Mouse (Mus musculus): Measurements from ENCODE around the gene 1700018B08Rik. TPM values are rescaled to one million over a fixed set of nuclear protein-coding genes. Genes with fewer than 3 reads are reported as not detected.

The 1700018B08Rik gene
- polyA plus RNA-seq, 1 experiment from 2014 or later, result not detected

DNA sequence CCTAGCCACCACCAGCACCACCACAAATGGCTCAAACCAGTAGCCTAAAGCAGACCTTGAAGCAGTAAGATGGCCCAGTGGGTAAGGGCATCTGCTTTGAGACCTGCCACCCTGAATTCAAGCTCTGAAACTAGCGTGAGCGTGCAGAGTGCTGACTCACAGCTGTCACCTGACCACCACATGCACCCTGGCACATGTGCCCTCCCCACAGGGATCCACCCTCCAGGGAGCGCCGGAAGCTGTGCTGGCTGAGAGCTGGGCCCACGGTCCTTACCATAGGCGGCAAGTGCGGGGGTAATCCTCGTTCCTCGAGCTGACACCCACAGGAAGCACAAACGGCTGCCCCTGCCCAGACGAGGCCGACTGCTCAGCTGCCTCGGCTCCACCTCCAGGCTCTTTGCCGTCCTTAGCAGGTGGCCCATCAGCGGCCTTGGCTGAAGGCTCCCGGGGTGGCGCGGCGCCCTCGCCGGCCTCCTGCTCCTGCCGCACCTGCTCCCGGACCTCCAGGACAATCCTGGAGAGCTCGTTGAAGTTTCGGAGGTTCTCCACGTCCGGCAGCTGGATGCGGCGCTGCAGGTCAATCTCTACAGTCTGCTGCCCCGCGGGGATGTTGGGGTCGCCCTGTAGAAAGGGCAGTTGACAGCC, 9.8 kb upstream of the 1700018B08Rik start:
- H3K27ac ChIP-seq (ENCODE audit: low read depth, low read length), result no peak overlapping the region
- no peaks in the 10 kb centered on the region for H3K27me3 ChIP-seq (ENCODE audit: control insufficient read depth, insufficient read depth, low read length)
- H3K36me3 ChIP-seq (ENCODE audit: control insufficient read depth, insufficient read depth, low read length), result peaks cover 28% of the 10 kb centered on the region
- WGBS, result 95% methylated on average over 32 of the region's 32 CpGs
- no peak for ATAC-seq (ENCODE audit: low read depth)
- no peaks in the 10 kb centered on the region for H3K4me1 ChIP-seq (ENCODE audit: control insufficient read depth, insufficient read depth, low read length)
- H3K9me3 ChIP-seq (ENCODE audit: control insufficient read depth, low read length), result no peaks in the 10 kb centered on the region
- H3K9ac ChIP-seq (replicated peaks; ENCODE audit: low read depth, low read length), result no peak overlapping the region
- no peak overlapping the region for H3K4me3 ChIP-seq (ENCODE audit: low read depth, low read length)
- no peak overlapping the region for H3K4me2 ChIP-seq (ENCODE audit: low read depth, low read length)

DNA sequence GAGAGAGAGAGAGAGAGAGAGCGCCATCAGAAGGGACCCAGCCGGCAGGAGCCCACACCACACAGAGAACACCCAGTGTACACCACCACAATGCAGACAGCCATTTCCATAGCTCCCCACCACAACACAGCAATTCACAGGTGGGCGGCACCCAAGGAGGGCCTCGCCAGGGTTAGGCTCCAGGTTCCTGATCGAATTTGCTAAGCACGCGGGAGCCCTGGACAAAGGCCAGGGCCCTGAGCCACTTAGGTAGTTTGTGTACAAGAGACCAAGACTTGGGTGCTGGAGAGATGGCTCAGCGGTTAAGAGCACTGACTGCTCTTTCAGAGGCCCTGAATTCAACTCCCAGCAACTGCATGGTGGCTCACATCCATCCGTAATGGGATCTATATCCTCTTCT, 8.4 kb upstream of the 1700018B08Rik start:
- Histone ChIP-seq H3K9me3 (ENCODE audit: control insufficient read depth, low read length) (no peaks in the 10 kb centered on the region), H3K9ac (replicated peaks; ENCODE audit: low read depth, low read length) (no peak overlapping the region), H3K4me3 (ENCODE audit: low read depth, low read length) (no peak overlapping the region), H3K27ac (ENCODE audit: low read depth, low read length) (no peak overlapping the region), H3K36me3 (ENCODE audit: control insufficient read depth, insufficient read depth, low read length) (peaks cover 23% of the 10 kb centered on the region), H3K27me3 (ENCODE audit: control insufficient read depth, insufficient read depth, low read length) (no peaks in the 10 kb centered on the region), H3K4me1 (ENCODE audit: control insufficient read depth, insufficient read depth, low read length) (no peaks in the 10 kb centered on the region), H3K4me2 (ENCODE audit: low read depth, low read length) (no peak overlapping the region)
- no peak for ATAC-seq (ENCODE audit: low read depth)
- 89% methylated on average over 7 of the region's 9 CpGs for WGBS

DNA sequence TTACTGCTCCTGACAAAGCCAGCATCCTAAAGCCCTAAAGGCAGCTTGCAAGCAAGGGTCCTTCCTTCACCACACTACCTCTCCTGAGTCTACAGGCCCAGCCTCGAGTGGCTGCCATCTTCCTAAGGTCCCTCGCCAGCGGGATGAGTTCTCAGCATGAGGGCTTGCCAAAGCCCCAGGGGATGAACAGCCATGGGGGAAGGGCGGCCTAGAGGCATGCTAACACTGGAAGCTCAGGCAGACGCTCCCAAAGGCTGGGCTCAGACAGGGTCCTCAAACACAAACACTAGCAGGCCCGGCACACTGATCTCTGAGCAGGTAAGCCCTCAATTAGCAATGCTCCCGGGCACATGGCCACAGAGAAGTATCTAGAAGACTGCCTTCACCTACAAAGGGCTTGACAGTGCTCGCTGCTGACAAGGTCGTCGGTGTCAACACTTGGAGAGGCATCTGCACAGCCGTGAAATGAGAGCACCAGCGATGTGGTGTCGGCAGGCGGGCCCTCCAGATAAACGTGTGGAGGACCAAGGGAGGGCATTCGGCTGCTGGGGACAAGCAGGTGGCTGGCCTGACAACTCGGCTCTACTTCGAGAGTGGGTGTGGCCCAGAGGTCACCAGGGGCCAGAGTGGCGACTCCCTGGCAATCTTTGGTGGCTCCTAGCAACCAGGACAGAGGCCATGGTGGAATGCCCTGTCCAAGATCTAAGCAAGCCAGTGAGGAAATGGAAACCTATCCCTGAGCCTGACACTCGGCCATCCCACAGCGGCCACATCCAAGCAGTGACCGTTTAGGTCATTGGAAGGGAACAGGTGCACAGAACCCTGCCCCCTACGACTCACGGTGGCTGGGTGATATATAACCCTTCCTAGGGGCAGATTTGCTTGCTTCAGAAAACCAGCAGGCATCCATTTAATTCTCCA, 7.2 kb upstream of the 1700018B08Rik start:
- H3K9ac ChIP-seq (replicated peaks; ENCODE audit: low read depth, low read length), result no peak overlapping the region
- WGBS, result 67% methylated on average over 24 of the region's 24 CpGs
- H3K36me3 ChIP-seq (ENCODE audit: control insufficient read depth, insufficient read depth, low read length), result peaks cover 23% of the 10 kb centered on the region
- H3K9me3 ChIP-seq (ENCODE audit: control insufficient read depth, low read length), result no peaks in the 10 kb centered on the region
- H3K27ac ChIP-seq (ENCODE audit: low read depth, low read length), result no peak overlapping the region
- H3K4me1 ChIP-seq (ENCODE audit: control insufficient read depth, insufficient read depth, low read length), result no peaks in the 10 kb centered on the region
- H3K27me3 ChIP-seq (ENCODE audit: control insufficient read depth, insufficient read depth, low read length), result no peaks in the 10 kb centered on the region
- ATAC-seq (ENCODE audit: low read depth), result no peak
- no peak overlapping the region for H3K4me2 ChIP-seq (ENCODE audit: low read depth, low read length)
- no peak overlapping the region for H3K4me3 ChIP-seq (ENCODE audit: low read depth, low read length)

DNA sequence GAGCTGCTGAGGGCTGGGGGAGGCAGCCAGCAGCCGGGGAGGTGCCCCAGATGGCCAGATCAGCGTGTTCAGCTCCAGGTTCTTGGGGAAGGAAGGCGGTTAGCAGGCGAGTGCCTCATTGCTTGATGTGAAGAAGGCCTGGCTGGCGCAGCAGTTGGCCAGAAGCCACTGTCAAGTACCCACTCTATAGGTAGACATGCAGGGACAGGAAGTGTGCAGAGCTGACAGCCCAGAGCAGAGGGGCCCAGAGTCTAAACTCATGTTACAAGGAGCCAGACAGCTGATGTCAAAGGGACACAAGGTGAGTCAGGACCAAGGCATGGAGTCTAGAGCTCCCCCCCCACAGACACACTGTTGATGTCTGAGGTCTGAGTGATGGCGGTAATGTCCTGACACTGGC, 5.9 kb upstream of the 1700018B08Rik start:
- no peaks in the 10 kb centered on the region for H3K9me3 ChIP-seq (ENCODE audit: control insufficient read depth, low read length)
- H3K4me2 ChIP-seq (ENCODE audit: low read depth, low read length), result no peak overlapping the region
- ATAC-seq (ENCODE audit: low read depth), result no peak
- H3K27me3 ChIP-seq (ENCODE audit: control insufficient read depth, insufficient read depth, low read length), result no peaks in the 10 kb centered on the region
- 89% methylated on average over 6 of the region's 6 CpGs for WGBS
- H3K27ac ChIP-seq (ENCODE audit: low read depth, low read length), result no peak overlapping the region
- no peak overlapping the region for H3K9ac ChIP-seq (replicated peaks; ENCODE audit: low read depth, low read length)
- H3K4me3 ChIP-seq (ENCODE audit: low read depth, low read length), result no peak overlapping the region
- no peaks in the 10 kb centered on the region for H3K4me1 ChIP-seq (ENCODE audit: control insufficient read depth, insufficient read depth, low read length)
- peaks cover 23% of the 10 kb centered on the region for H3K36me3 ChIP-seq (ENCODE audit: control insufficient read depth, insufficient read depth, low read length)

DNA sequence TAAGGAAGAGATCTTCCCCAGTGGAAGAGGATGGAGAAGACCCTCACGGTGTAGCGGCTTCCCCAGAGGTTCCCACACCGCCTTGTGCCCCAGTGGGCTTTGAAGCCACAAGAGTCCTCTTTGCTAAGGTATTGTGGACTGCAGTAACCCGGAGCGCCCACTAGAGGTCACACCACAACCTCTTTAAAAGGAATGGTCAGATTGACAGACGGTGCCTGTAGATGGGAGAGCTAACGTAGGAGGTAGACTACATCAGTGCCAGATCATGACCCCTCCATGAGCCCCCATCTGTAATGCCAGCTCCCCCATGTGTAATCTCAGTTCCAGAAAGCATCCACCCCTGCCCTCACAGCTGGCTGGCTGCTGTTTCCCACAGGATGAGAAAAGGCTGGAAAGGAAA, 3.0 kb upstream of the 1700018B08Rik start:
- Histone ChIP-seq H3K36me3 (ENCODE audit: control insufficient read depth, insufficient read depth, low read length) (0 out of 2 replicates have a peak, but pooled peaks cover 2% of the 10 kb centered on the region), H3K27ac (ENCODE audit: low read depth, low read length) (no peak overlapping the region), H3K9ac (replicated peaks; ENCODE audit: low read depth, low read length) (no peak overlapping the region), H3K4me1 (ENCODE audit: control insufficient read depth, insufficient read depth, low read length) (no peaks in the 10 kb centered on the region), H3K27me3 (ENCODE audit: control insufficient read depth, insufficient read depth, low read length) (no peaks in the 10 kb centered on the region), H3K9me3 (ENCODE audit: control insufficient read depth, low read length) (no peaks in the 10 kb centered on the region), H3K4me2 (ENCODE audit: low read depth, low read length) (no peak overlapping the region), H3K4me3 (ENCODE audit: low read depth, low read length) (no peak overlapping the region)
- ATAC-seq (ENCODE audit: low read depth), result peak; percentile 11; the same call in 1 of the 2 replicates
- WGBS, result 10% methylated on average over 7 of the region's 7 CpGs

DNA sequence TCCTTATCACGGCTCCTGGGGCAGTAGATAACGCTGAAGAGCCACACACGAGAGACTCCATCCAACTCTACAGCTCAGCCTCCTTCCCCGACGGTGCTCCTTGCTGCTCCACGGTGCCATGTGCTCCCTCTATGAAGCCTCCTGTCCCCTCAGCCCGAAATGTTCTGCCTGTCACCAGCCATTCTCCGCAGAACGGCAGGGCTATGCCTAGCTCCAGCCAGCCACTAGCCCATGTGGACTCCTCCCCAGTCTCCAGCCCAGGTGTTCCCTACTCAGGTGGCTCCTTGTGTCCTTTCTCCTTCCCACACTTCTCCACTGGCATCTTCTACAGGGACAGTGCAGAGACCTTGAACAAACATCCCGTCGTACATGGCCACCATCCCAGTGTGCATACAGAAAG, 816 bp upstream of the 1700018B08Rik start:
- Histone ChIP-seq H3K4me3 (ENCODE audit: low read depth, low read length) (no peak overlapping the region), H3K27ac (ENCODE audit: low read depth, low read length) (no peak overlapping the region), H3K36me3 (ENCODE audit: control insufficient read depth, insufficient read depth, low read length) (no peaks in the 10 kb centered on the region), H3K9ac (replicated peaks; ENCODE audit: low read depth, low read length) (no peak overlapping the region), H3K4me2 (ENCODE audit: low read depth, low read length) (no peak overlapping the region), H3K9me3 (ENCODE audit: control insufficient read depth, low read length) (no peaks in the 10 kb centered on the region), H3K27me3 (ENCODE audit: control insufficient read depth, insufficient read depth, low read length) (no peaks in the 10 kb centered on the region), H3K4me1 (ENCODE audit: control insufficient read depth, insufficient read depth, low read length) (no peaks in the 10 kb centered on the region)
- no peak for ATAC-seq (ENCODE audit: low read depth)
- 79% methylated on average over 11 of the region's 11 CpGs for WGBS

DNA sequence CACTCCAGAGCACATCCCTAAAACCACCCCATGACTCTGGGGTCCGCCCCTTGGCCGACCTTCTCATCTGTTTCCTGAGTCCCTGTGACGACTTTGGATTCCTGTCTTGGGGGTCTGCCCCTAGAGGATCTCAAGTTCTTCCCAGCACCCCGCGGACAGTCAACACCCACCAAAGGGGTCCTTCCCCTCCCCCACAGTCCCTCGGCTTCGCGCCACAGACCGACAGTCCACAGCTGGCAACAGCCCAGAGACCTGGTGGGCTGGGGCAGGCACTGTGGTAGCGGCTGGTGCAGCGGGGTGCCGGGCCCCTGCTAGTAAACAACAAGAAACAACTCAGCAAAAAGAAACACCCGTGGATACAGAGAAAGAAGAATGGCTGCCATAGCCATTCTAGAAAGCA, 1.2 kb downstream of the 1700018B08Rik start:
- Histone ChIP-seq H3K4me3 (ENCODE audit: low read depth, low read length) (no peak overlapping the region), H3K27me3 (ENCODE audit: control insufficient read depth, insufficient read depth, low read length) (no peaks in the 10 kb centered on the region), H3K36me3 (ENCODE audit: control insufficient read depth, insufficient read depth, low read length) (no peaks in the 10 kb centered on the region), H3K4me2 (ENCODE audit: low read depth, low read length) (no peak overlapping the region), H3K9ac (replicated peaks; ENCODE audit: low read depth, low read length) (no peak overlapping the region), H3K9me3 (ENCODE audit: control insufficient read depth, low read length) (no peaks in the 10 kb centered on the region), H3K4me1 (ENCODE audit: control insufficient read depth, insufficient read depth, low read length) (no peaks in the 10 kb centered on the region), H3K27ac (ENCODE audit: low read depth, low read length) (no peak overlapping the region)
- 65% methylated on average over 13 of the region's 13 CpGs for WGBS
- ATAC-seq (ENCODE audit: low read depth), result no peak

DNA sequence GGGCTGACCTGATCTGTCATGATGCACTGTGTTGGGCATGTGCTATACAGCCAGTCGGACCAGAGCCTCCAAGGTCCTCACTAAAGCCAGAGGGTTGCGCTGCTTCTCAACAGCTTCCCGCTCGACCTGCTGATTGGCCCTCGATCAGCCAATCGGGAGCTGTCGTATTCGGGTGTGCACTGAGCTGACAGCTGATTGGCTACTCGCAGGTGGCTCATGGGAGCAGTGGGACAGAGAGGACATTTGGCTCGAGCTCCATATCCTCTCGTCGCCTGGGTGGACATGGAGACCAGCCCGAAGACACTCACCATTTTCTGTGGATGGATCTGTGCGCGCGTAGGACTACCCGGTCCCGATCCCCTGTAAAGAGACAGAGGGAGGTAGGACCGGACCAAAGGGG, 2.3 kb downstream of the 1700018B08Rik start:
- Histone ChIP-seq H3K36me3 (ENCODE audit: control insufficient read depth, insufficient read depth, low read length) (no peaks in the 10 kb centered on the region), H3K4me1 (ENCODE audit: control insufficient read depth, insufficient read depth, low read length) (no peaks in the 10 kb centered on the region), H3K9me3 (ENCODE audit: control insufficient read depth, low read length) (no peaks in the 10 kb centered on the region), H3K4me2 (ENCODE audit: low read depth, low read length) (no peak overlapping the region), H3K4me3 (ENCODE audit: low read depth, low read length) (no peak overlapping the region), H3K27me3 (ENCODE audit: control insufficient read depth, insufficient read depth, low read length) (no peaks in the 10 kb centered on the region), H3K9ac (replicated peaks; ENCODE audit: low read depth, low read length) (no peak overlapping the region), H3K27ac (ENCODE audit: low read depth, low read length) (no peak overlapping the region)
- no peak for ATAC-seq (ENCODE audit: low read depth)
- 82% methylated on average over 19 of the region's 19 CpGs for WGBS

DNA sequence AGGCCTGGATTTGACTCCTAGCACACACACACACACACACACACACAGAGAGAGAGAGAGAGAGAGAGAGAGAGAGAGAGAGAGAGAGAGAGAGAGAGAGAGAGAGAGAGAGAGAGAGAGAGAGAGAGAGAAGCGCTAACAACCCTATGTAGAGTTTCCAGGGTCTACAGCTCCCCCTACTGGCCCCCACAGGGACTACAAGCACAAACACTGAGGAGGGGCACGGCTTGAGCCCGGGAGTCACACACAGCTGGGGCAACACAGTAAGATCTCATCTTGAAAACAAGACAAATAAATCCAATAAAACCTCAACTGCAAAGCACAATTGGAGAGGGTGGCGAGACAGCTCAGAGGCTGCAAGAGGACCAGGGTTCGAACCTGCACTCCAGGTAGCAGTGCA, 11.7 kb downstream of the 1700018B08Rik start:
- no peaks in the 10 kb centered on the region for H3K27me3 ChIP-seq (ENCODE audit: control insufficient read depth, insufficient read depth, low read length)
- ATAC-seq (ENCODE audit: low read depth), result no peak
- H3K4me2 ChIP-seq (ENCODE audit: low read depth, low read length), result no peak overlapping the region
- no peak overlapping the region for H3K27ac ChIP-seq (ENCODE audit: low read depth, low read length)
- H3K36me3 ChIP-seq (ENCODE audit: control insufficient read depth, insufficient read depth, low read length), result no peaks in the 10 kb centered on the region
- H3K9me3 ChIP-seq (ENCODE audit: control insufficient read depth, low read length), result no peaks in the 10 kb centered on the region
- 49% methylated on average over 5 of the region's 5 CpGs for WGBS
- no peak overlapping the region for H3K4me3 ChIP-seq (ENCODE audit: low read depth, low read length)
- H3K9ac ChIP-seq (replicated peaks; ENCODE audit: low read depth, low read length), result no peak overlapping the region
- H3K4me1 ChIP-seq (ENCODE audit: control insufficient read depth, insufficient read depth, low read length), result no peaks in the 10 kb centered on the region
